Mouse (Mus musculus) cerebellum, adult 2 months (tissue): ENCODE data around the gene Hivep3.

Source experiments
- CTCF ChIP-seq: fragments of 200-500 bp; IDR thresholded peaks from 2 replicates; pipeline ENCODE4 v1.5.1; 2011; ENCODE audit warnings: low read depth, mild to moderate bottlenecking, control low read depth, low read length, moderate library complexity, borderline replicate concordance; ENCODE audit not compliant: insufficient read depth
- POLR2A ChIP-seq: fragments of 200-500 bp; IDR thresholded peaks from 2 replicates; pipeline ENCODE4 v1.6.1; 2011; ENCODE audit warnings: low read length, control low read depth, borderline replicate concordance; ENCODE audit not compliant: insufficient read depth

- TF ChIP-seq CTCF (no peak), POLR2A (no peak)
These were observed 235.3 kb downstream of the Hivep3 start for GRCm38 (mm10) chr4:119968887-119969286.
